Mouse (Mus musculus) kidney, postnatal 36 days (tissue): ENCODE results near the gene Gm12184.
"Not testable (repeated sequence)": the region's sequence is repeated elsewhere in the genome, so short reads cannot be mapped to it uniquely, and the experiment has no call there.

Experiments
- DNase-seq, 2 experiments: peaks; one replicate each; pipeline ENCODE4 v3.0.0; 2021 to 2022; ENCODE audit warnings: mixed read lengths in 2 of 2

Gm12184 gene

GRCm38 (mm10) chr11:48846362-48846761 lies 19.9 kb upstream of the Gm12184 start:
- not testable (repeated sequence) for DNase-seq

- DNase-seq: no peak
Measured at GRCm38 (mm10) chr11:48845244-48845815, 18.9 kb upstream of the Gm12184 start.

- DNase-seq: peak; percentile 64 to 76
Measured at GRCm38 (mm10) chr11:48844309-48844708, 17.9 kb upstream of the Gm12184 start.

- peak; percentile 72 to 88 for DNase-seq
Measured at GRCm38 (mm10) chr11:48843202-48843601, 16.7 kb upstream of the Gm12184 start.

- DNase-seq: no peak
Measured at GRCm38 (mm10) chr11:48842378-48842792, 15.9 kb upstream of the Gm12184 start.

GRCm38 (mm10) chr11:48841213-48841612 lies 14.8 kb upstream of the Gm12184 start:
- DNase-seq: peak in 1 of 2 experiments; percentile 59

GRCm38 (mm10) chr11:48840805-48841204 lies 14.3 kb upstream of the Gm12184 start:
- peak; percentile 64 to 82 for DNase-seq

GRCm38 (mm10) chr11:48838879-48839680 lies 12.6 kb upstream of the Gm12184 start:
- no peak for DNase-seq

- DNase-seq: peak; percentile 62 to 69
Measured at GRCm38 (mm10) chr11:48838181-48838797, 11.8 kb upstream of the Gm12184 start.

GRCm38 (mm10) chr11:48837310-48838180 lies 11.1 kb upstream of the Gm12184 start:
- peak; percentile 83 to 89 for DNase-seq

GRCm38 (mm10) chr11:48836990-48837309 lies 10.5 kb upstream of the Gm12184 start:
- peak; percentile 82 to 84 for DNase-seq

GRCm38 (mm10) chr11:48835923-48836322 lies 9.5 kb upstream of the Gm12184 start:
- DNase-seq: no peak

- peak; percentile 91 to 94 for DNase-seq
Measured at GRCm38 (mm10) chr11:48833731-48834639, 7.5 kb upstream of the Gm12184 start.

GRCm38 (mm10) chr11:48833078-48833730 lies 6.7 kb upstream of the Gm12184 start:
- no peak for DNase-seq

- no peak for DNase-seq
Measured at GRCm38 (mm10) chr11:48831273-48831672, 4.8 kb upstream of the Gm12184 start.

GRCm38 (mm10) chr11:48830279-48830678 lies 3.8 kb upstream of the Gm12184 start:
- DNase-seq: no peak

- DNase-seq: no peak
Measured at GRCm38 (mm10) chr11:48827926-48828325, 1.5 kb upstream of the Gm12184 start.

- DNase-seq: no peak
Measured at GRCm38 (mm10) chr11:48826752-48827096, 269 bp upstream of the Gm12184 start.

- DNase-seq: no peak
Measured at GRCm38 (mm10) chr11:48824311-48824830, 2.1 kb downstream of the Gm12184 start.

- peak in 1 of 2 experiments; percentile 71 for DNase-seq
Measured at GRCm38 (mm10) chr11:48823536-48823972, 2.9 kb downstream of the Gm12184 start.
